Mouse (Mus musculus): ENCODE results near the gene Cdh18. TPM values are rescaled to one million over a fixed set of nuclear protein-coding genes. Genes with fewer than 3 reads are reported as not detected.
"Not testable (repeated sequence)": the region's sequence is repeated elsewhere in the genome, so short reads cannot be mapped to it uniquely, and the experiment has no call there.

Gene Cdh18
- total RNA-seq (2021): not detected
- long read RNA-seq, experiment 1: 0 reads
- long read RNA-seq, experiment 2: 0 reads

DNA sequence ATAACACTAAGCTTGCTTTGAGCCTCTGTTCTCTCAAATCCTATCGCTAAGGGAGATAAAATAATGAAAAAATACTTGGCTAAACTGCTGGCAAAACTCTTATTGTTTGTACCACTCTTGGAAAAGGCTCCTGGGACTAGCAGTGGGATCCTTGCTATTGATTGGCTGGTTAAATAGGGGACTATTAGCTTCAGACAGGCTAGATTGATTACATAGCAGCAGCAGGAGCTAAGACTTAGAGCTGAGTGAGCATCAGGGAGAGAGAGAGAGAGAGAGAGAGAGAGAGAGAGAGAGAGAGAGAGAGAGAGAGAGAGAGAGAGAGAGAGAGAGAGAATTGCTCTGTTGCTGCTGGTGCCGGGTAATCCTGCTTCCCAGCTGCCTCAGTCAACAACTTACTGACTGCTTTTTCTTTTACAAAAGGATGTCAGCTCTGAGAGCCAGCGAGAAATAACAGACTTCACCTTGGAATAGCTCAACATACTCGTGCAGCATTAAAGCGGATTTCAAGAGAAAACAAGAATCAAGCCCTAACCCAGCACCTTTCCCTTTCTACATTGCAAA, at the start of gene Cdh18:
Gene Cdh18 (plus strand): TSS at position 312 of the 561 bp plus-strand sequence.
- no peak for DNase-seq

DNA sequence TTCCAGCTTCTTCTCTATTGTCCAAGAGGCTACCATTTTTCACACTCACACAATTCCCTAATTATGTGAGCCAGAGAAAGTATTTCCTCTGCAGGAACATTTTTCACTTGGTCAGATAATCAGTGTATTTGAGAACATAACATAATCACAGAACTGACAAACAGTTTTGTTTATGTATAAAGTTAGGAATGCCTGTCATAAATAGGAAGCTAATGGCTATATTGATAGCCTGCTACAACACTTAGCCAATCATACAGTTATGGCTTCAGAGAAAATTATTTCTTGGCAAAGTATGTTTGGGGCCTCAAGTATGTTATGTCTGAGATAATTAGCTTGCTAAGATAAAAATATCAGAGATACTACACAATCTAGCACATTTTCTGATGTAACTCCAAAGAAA, 37.6 kb upstream of the Cdh18 start:
- DNase-seq: no peak

DNA sequence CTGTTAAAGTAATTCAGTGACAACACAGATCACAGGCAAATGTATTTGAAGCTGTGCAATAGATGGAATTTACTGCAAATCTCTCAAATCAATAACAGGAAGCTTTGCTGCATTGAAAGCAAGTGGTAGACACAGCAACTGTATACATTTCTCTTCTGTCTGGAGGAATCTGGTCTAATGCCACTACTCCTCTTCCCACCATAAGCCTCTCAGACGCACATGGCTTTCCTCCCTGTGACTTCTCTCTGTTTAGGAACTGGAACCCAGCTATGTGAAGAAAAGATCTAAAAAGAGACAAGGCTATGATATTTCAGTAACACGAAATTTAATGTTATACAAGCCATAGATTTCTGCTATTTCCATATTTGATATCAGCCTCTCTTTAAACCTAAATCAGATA, 13.0 kb upstream of the Cdh18 start:
- DNase-seq: no peak

GRCm38 (mm10) chr15:22577974-22578616, 29.3 kb downstream of the Cdh18 start:
- DNase-seq: no peak

GRCm38 (mm10) chr15:22578617-22578990, 29.8 kb downstream of the Cdh18 start:
- DNase-seq: no peak

DNA sequence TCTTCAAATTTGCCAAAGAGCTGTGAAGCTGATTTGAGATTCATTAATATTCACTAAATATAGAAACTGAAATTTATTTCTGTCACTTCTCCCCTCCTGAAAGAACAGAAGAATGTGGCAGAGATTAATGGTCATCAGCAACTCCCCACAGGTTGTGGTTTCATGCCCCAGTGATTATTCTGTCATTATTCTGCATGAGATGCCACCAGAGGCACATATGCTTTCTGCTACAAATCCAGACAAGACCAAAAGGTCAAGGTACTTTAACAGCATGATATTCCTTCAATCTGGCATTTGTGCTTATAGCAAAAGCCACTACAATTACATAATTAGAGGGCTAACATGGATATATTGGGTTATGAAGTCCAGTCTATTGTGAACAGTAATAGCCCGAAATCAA, 35.8 kb downstream of the Cdh18 start:
- DNase-seq: no peak

DNA sequence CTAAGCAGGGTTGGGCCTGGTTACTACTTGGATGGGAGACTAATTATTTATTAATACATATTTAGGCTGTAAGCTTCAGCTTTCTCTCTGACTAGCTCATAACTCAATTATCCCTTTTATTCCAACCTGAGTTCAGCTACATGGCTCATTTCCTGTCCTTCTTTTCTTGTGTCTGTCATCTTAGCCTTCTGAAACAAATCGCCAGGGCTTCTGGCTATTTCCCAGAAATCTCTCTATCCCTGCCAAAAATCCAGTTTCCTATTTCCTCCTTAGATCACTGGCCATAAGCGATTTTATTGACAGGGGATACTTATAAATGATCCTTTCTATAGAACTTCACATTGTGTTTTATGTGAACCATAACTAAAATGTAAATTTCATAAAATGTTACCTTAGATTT, 167.6 kb downstream of the Cdh18 start:
- DNase-seq: no peak

- no peak for DNase-seq
These were observed 168.9 kb downstream of the Cdh18 start for GRCm38 (mm10) chr15:22717681-22718080.

- no peak for DNase-seq
These were observed 177.8 kb downstream of the Cdh18 start for GRCm38 (mm10) chr15:22726574-22726973.

GRCm38 (mm10) chr15:22733039-22733438, 184.2 kb downstream of the Cdh18 start:
- no peak for DNase-seq

DNA sequence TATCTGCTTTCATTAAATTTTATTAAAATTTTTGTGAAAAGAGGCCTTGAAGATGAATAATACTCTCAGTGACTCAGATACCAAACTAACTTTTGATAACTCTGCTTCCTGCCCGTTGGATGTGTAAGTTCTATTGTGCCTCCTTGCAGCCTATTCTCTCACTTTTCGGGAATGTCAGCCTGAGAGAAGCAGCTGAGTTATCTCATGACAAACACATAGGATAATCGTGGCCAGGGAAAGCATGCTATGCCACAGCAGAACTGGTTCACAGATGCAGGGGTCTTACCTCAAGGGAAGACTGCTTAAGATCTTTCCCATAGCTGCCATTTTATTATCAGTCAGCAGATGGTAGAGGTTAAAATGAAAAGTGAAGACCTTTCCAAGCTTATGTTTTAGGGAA, 187.3 kb downstream of the Cdh18 start:
- DNase-seq: no peak

- not testable (repeated sequence) for DNase-seq
These were observed 212.4 kb downstream of the Cdh18 start for GRCm38 (mm10) chr15:22761257-22761656.

GRCm38 (mm10) chr15:22766591-22766990, 217.8 kb downstream of the Cdh18 start:
- DNase-seq: not testable (repeated sequence)

DNA sequence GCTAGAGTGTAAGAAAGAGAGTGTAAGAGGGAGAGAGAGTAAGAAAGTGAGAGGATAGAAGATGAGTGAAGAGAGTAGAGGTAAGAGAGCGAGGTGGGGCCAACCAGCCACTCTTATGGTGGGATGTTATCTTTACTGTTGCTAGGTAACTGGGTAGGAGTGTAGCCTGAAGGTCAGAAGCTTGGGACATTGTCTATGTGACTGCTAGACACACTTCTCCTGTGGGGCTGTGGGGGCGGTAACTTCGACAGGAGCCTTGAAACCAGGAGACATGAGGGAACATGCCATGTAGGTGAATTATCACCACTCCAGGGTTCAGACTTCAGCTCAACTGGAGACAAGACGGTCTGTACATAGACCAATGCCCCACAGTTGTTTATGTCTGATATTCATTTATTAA, 227.5 kb downstream of the Cdh18 start:
- DNase-seq: no peak

DNA sequence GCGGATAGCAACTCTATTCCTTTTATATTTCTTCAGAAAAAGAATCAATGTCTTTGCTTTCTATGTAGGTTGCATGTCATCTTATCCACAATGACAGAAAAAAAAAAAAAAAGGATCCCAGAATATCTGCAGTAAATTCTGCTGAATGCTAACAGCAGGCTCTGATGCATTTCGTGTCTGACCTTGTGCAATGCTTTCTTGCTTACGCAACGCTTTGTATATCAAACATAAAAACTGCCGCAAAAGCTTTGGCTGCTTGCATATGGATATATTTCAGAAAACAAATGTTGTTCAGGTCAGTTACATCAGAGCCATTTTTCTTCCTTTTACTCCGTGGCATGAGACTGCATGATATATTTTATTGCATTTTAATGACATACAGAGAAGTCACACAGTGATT, 240.9 kb downstream of the Cdh18 start:
- DNase-seq: no peak

- no peak for DNase-seq
These were observed 243.0 kb downstream of the Cdh18 start for GRCm38 (mm10) chr15:22791791-22792190.

DNA sequence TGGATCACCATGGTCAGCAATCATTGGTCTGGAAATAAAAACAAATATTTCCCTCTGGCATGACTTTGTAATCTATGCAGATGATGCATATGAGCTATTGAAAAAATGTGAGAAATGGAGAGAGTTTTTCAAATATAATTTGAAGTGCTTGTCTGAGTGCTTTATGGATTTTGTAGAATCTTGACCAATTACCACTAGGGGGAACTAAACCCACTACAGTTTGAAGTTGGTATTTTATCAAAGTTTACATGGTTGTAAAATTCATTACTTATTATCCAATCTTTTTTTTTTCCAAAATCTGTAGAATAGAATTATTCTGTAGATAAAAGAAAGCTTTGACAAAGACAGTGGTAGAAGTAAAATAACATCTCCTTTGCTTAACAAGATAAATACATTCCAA, 284.3 kb downstream of the Cdh18 start:
- no peak for DNase-seq

DNA sequence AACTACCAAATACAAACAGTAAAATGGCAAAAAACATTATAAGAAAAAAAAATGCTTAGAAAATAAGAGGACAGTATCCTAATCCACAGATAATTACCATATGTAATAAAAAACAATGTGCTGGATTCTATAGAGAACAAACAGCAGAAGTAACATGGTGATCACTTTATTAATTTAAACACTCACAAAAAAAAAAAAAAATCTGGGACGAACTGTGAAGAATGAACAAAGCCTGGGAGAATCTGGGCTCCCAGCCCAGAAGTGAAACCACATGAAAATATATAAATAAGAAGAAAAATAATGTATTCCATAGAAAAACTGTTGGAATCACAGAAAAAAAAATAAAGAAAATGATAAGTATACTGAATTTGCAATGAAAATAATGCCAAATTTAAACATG, 288.4 kb downstream of the Cdh18 start:
- DNase-seq: no peak

GRCm38 (mm10) chr15:22857704-22858103, 308.9 kb downstream of the Cdh18 start:
- no peak for DNase-seq

DNA sequence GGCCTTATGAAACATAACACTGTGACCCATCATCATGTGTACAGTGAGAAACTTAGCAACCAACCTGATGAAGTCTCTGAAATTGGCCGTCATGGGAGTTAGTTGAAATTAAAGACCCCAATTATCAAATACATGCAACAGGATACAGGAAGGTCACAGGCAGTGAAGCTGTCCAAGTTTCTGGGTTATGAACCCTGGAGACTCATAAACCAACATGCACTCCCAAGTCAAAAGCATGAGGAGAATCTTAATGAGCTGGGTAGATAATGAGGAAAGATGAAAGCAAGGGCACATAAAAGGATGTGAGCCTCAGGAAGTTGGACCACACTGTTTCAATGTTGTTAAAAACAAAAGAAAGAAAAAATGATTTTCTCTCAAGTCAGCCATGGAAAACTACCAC, 321.9 kb downstream of the Cdh18 start:
- no peak for DNase-seq

GRCm38 (mm10) chr15:22897724-22898123, 348.9 kb downstream of the Cdh18 start:
- DNase-seq: no peak

- no peak for DNase-seq
These were observed 349.4 kb downstream of the Cdh18 start for GRCm38 (mm10) chr15:22898208-22898607.

DNA sequence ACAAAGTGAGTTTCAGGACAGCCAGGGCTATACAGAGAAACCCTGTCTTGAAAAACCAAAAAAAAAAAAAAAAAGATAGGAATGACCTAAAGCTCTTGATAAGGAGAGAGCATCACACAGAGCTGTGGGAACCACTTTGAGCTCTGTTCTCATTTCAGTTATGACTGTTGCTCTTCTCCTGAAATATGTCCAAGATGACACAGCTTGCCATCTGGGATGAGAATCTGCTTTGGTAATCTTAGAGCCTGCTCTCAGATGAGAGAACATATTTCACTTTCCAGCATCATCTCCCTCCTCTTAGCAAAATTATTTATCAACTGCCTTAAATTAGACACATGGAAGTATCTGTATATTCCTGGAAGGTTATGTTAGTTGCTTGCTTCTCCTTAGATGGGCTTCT, 365.6 kb downstream of the Cdh18 start:
- DNase-seq: no peak

DNA sequence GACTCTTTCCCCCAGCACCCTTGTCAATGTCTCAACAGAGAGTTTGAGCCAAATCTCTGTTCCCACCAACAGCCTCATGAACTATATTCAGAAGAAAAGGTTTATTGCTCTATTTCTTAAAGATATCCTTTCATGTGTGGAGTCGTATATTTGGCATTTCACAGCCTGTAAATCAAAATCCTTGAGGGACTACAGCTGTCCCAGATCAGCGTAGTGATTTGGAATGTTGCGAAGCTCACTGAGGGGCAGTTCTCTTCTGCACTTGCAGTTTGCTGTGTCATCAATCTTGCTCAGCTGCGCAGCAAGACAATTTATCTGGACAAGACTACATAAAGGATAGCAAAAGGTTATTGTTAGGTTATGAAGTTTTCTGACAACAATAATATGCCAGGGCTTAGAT, 385.5 kb downstream of the Cdh18 start:
- DNase-seq: no peak

Measured in heart, adult 18-20 months (tissue).